Mouse (Mus musculus) mammary gland, adult 2 months (tissue): ENCODE data around the gene Egln1. TPM values are rescaled to one million over a fixed set of nuclear protein-coding genes. Genes with fewer than 3 reads are reported as not detected.

Source experiments
- polyA plus RNA-seq: library from polyadenylated mRNA; depleted of rRNA; stranded (reverse); fragments of >200 nt; gene quantifications from 2 replicates; pipeline ENCODE4 v1.2.3, GENCODE M21; 2012; ENCODE audit warnings: low replicate concordance; rRNA removed

The Egln1 gene
- 37.0 and 38.7 TPM in 2 replicates for polyA plus RNA-seq

GRCm38 (mm10) chr8:124949209-124950068 lies at the start of gene Egln1:
Egln1 (minus strand) TSS chr8:124949324.

GRCm38 (mm10) chr8:124897386-124898250 lies 51.5 kb downstream of the Egln1 start, which contains the start of the genes Exoc8 and Sprtn:
Exoc8 (minus strand) TSS chr8:124897705.
Sprtn (plus strand) TSS chr8:124897886.

GRCm38 (mm10) chr8:124862321-124863162 lies 86.6 kb downstream of the Egln1 start, which contains the start of the genes Gnpat and 2810004N23Rik:
Gnpat (plus strand) TSS chr8:124863033.
2810004N23Rik (minus strand) TSS chr8:124863120.

Other genes starting within 250 kb of the Egln1 start
- 18.2 and 20.8 TPM in 2 replicates for gene Ttc13, start 227.3 kb downstream of the Egln1 start, polyA plus RNA-seq
- gene Arv1, start 227.2 kb downstream of the Egln1 start, polyA plus RNA-seq: 22.9 and 23.0 TPM in 2 replicates
- gene Fam89a, start 197.5 kb downstream of the Egln1 start, polyA plus RNA-seq: 2.8 and 3.8 TPM in 2 replicates
- 0.87 and 1.7 TPM in 2 replicates for gene Trim67, start 156.2 kb downstream of the Egln1 start, polyA plus RNA-seq
- gene Gnpat, start 86.3 kb downstream of the Egln1 start, polyA plus RNA-seq: 82.5 and 128 TPM in 2 replicates
- gene 2810004N23Rik, start 86.2 kb downstream of the Egln1 start, polyA plus RNA-seq: 10.1 and 14.5 TPM in 2 replicates
- 8.9 and 14.5 TPM in 2 replicates for gene Exoc8, start 51.6 kb downstream of the Egln1 start, polyA plus RNA-seq
- 13.3 and 14.3 TPM in 2 replicates for gene Sprtn, start 51.4 kb downstream of the Egln1 start, polyA plus RNA-seq
- 27.5 and 46.3 TPM in 2 replicates for gene Tsnax, start 63.7 kb upstream of the Egln1 start, polyA plus RNA-seq
- gene Disc1, start 104.9 kb upstream of the Egln1 start, polyA plus RNA-seq: 1.5 and 1.6 TPM in 2 replicates